Mouse (Mus musculus): ENCODE measurements around the gene Lpxn.

DNA sequence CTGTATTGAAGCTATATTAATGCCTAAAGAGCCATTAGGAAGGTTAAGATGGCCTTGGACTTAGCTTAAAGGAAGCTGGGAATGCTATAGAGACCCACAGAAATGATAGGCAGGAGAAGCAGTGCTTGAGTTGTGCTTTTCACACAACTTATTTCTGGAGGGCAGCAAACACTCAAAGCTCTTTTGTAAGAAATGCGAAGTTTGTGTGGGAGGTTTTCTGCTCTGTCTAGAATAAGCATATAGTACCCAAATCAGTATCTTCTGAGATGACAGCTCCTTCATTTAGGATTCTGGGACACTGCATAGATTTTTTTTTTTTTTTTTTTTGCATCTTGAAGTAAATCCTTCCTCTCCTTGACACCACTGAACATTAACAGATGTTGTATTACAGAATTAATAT is 42.5 kb downstream of the Lpxn start:
- TF ChIP-seq GATA1 (IDR thresholded peaks at IDR 0.05; ENCODE audit: borderline replicate concordance, low read length) (no peak), FLI1 (IDR thresholded peaks at IDR 0.05; ENCODE audit: low read length) (no peak)

Measured in megakaryocyte, embryonic 14.5 days (primary cell).